ENCODE assay signal across 15 mouse cellular contexts in the genomic region with DNA sequence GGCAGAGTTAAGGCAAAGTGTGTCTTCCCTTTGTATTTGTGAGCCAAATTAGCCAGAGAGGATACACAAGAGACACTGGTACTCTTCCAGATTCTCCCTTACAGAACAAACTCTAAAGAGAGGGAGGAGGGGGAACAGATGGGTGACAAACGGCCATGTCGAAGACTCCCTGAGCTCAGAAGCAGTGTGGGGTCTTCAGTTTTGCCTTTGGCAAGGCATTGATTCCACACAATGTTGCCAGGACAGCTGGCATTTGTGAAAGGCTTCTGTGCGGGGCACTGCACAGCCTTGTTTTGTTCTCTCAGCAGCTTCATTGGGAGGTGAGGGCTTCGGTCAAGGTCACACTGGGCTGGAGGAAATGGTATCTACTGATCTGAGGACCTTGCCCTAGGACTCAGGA.
"Had no signal": no experiment of that assay in that cellular context is flagged by ENCODE, and none has a peak within 500 bp of the region (broad histone marks: within the 10 kb centered on the region; RNA-seq: fewer than 3 reads in every experiment).

No protein-coding gene starts in this region.

- H3K4me2 ChIP-seq: limb, embryonic 13.5 days; liver, embryonic 11.5 days; lung, embryonic 14.5 days; midbrain, embryonic 15.5 days; neural tube, embryonic 13.5 days had no signal

- H3K9me3 ChIP-seq: limb, embryonic 13.5 days; midbrain, embryonic 10.5 days; midbrain, embryonic 15.5 days; neural tube, embryonic 13.5 days had no signal

- H3K4me3 ChIP-seq: left cerebral cortex, adult 2 months; limb, embryonic 13.5 days; midbrain, embryonic 10.5 days; midbrain, embryonic 15.5 days; neural tube, embryonic 13.5 days had no signal

- H3K9ac ChIP-seq: limb, embryonic 13.5 days; lung, embryonic 14.5 days; midbrain, embryonic 15.5 days; neural tube, embryonic 13.5 days had no signal

- ATAC-seq: midbrain, embryonic 15.5 days had no signal

- DNase-seq: kidney, adult 8-10 months; kidney, postnatal 25 days; lung, embryonic 14.5 days; lung, postnatal 10 days; lung, postnatal 4 days; right cerebral cortex, adult 18-20 months; right cerebral cortex, postnatal 25 days; thymus, adult 18-20 months; thymus, postnatal 14 days had no signal

- H3K27ac ChIP-seq: left cerebral cortex, adult 2 months; limb, embryonic 13.5 days; midbrain, embryonic 10.5 days; midbrain, embryonic 15.5 days; neural tube, embryonic 13.5 days had no signal

- H3K36me3 ChIP-seq: limb, embryonic 13.5 days; midbrain, embryonic 10.5 days; midbrain, embryonic 15.5 days; neural tube, embryonic 13.5 days had no signal
